Mouse (Mus musculus): Measurements from ENCODE around the gene Slc30a1.

Slc30a1 gene

GRCm38 (mm10) chr1:191896806-191897552, 9.6 kb upstream of the Slc30a1 start:
- DNase-seq, result no peak

GRCm38 (mm10) chr1:191905637-191906533, 682 bp upstream of the Slc30a1 start:
- DNase-seq, result peak; percentile 75

- peak; percentile 84 for DNase-seq
Measured at GRCm38 (mm10) chr1:191907431-191907810, 854 bp downstream of the Slc30a1 start.

- no peak for DNase-seq
Measured at GRCm38 (mm10) chr1:191908906-191909305, 2.3 kb downstream of the Slc30a1 start.

- peak; percentile 13 for DNase-seq
Measured at GRCm38 (mm10) chr1:191909316-191909715, 2.7 kb downstream of the Slc30a1 start.

GRCm38 (mm10) chr1:191910646-191911045, 4.1 kb downstream of the Slc30a1 start:
- no peak for DNase-seq

GRCm38 (mm10) chr1:191911067-191911668, 4.6 kb downstream of the Slc30a1 start:
- DNase-seq, result no peak

- DNase-seq, result no peak
Measured at GRCm38 (mm10) chr1:191914647-191915046, 8.1 kb downstream of the Slc30a1 start.

- DNase-seq, result no peak
Measured at GRCm38 (mm10) chr1:191915586-191915985, 9.0 kb downstream of the Slc30a1 start.

- DNase-seq, result no peak
Measured at GRCm38 (mm10) chr1:191916876-191917275, 10.3 kb downstream of the Slc30a1 start.

GRCm38 (mm10) chr1:191919336-191919735, 12.8 kb downstream of the Slc30a1 start:
- no peak for DNase-seq

- no peak for DNase-seq
Measured at GRCm38 (mm10) chr1:191921701-191922100, 15.1 kb downstream of the Slc30a1 start.

- DNase-seq, result no peak
Measured at GRCm38 (mm10) chr1:191925496-191925895, 18.9 kb downstream of the Slc30a1 start.

GRCm38 (mm10) chr1:191926681-191927080, 20.1 kb downstream of the Slc30a1 start:
- DNase-seq, result no peak

GRCm38 (mm10) chr1:191928345-191928744, 21.8 kb downstream of the Slc30a1 start:
- no peak for DNase-seq

GRCm38 (mm10) chr1:191929065-191929464, 22.5 kb downstream of the Slc30a1 start:
- no peak for DNase-seq

GRCm38 (mm10) chr1:191929897-191930524, 23.4 kb downstream of the Slc30a1 start:
- no peak for DNase-seq

GRCm38 (mm10) chr1:191930525-191931105, 24.0 kb downstream of the Slc30a1 start:
- no peak for DNase-seq

- DNase-seq, result no peak
Measured at GRCm38 (mm10) chr1:191932286-191932985, 25.9 kb downstream of the Slc30a1 start.

GRCm38 (mm10) chr1:191932986-191933632, 26.5 kb downstream of the Slc30a1 start:
- no peak for DNase-seq

GRCm38 (mm10) chr1:191943638-191944037, 37.1 kb downstream of the Slc30a1 start:
- DNase-seq, result no peak
